Mouse (Mus musculus) forebrain, embryonic 10.5 days (tissue): Measurements from ENCODE around the gene Gm21820. TPM values are rescaled to one million over a fixed set of nuclear protein-coding genes. Genes with fewer than 3 reads are reported as not detected.
"Not testable (repeated sequence)": the region's sequence is repeated elsewhere in the genome, so short reads cannot be mapped to it uniquely, and the experiment has no call there.

Source experiments
- DNase-seq: peaks from one replicate; pipeline ENCODE4 v3.0.0-alpha.2; 2017; ENCODE audit warnings: low spot score; ENCODE audit errors: extremely low spot score
- H3K27ac ChIP-seq: fragments of 300-500 bp; sonication (generic); 2 replicates; pipeline ENCODE4 v1.5.1; 2016; ENCODE audit warnings: mild to moderate bottlenecking
- H3K27me3 ChIP-seq: fragments of 300-500 bp; sonication (generic); 2 replicates; pipeline ENCODE4 v1.6.1; 2016; ENCODE audit warnings: mild to moderate bottlenecking; ENCODE audit not compliant: poor library complexity, severe bottlenecking
- H3K36me3 ChIP-seq: fragments of 300-500 bp; sonication (generic); replicated peaks from 2 replicates; pipeline ENCODE4 v1.6.1; 2016; ENCODE audit warnings: mild to moderate bottlenecking, moderate library complexity
- H3K4me1 ChIP-seq: fragments of 300-500 bp; sonication (generic); 2 replicates; pipeline ENCODE4 v1.6.1; 2016
- H3K4me3 ChIP-seq: fragments of 300-500 bp; sonication (generic); 2 replicates; pipeline ENCODE4 v1.5.1; 2016; ENCODE audit warnings: mild to moderate bottlenecking, moderate library complexity
- H3K9me3 ChIP-seq: fragments of 300-500 bp; sonication (generic); 2 replicates; pipeline ENCODE4 v1.6.1; 2016; ENCODE audit warnings: mild to moderate bottlenecking, moderate library complexity
- WGBS: fragments of 180-500 bp; shearing (Covaris S2); methylation state at CpG from one replicate; pipeline ENCODE4 v1.1.7; 2016; 5-methylcytosine and 5-hydroxymethylcytosine counted together
- polyA plus RNA-seq: library from polyadenylated mRNA; unstranded; fragments of >200 nt; fragmentation: Nextera tagmentation; extraction: Ambion mirVana; gene quantifications from 2 replicates; pipeline ENCODE4 v1.2.1, GENCODE M21; 2016

The Gm21820 gene
- polyA plus RNA-seq, result not detected in 2 replicates

GRCm38 (mm10) chrY:5249341-5249740 lies at the start of gene Gm21820:
TSS of gene Gm21820 (minus strand) at chrY:5249441.
- DNase-seq, H3K9me3 ChIP-seq, H3K4me1 ChIP-seq, H3K27me3 ChIP-seq, H3K27ac ChIP-seq, H3K4me3 ChIP-seq, H3K36me3 ChIP-seq: not testable (repeated sequence)
- 86% methylated on average over 1 of the region's 1 CpGs for WGBS

Other genes with a start within 250 kb of the Gm21820 start
- gene Gm20918, start 205.5 kb downstream of the Gm21820 start, polyA plus RNA-seq, result not detected in 2 replicates